Mouse (Mus musculus) cerebellum, adult 2 months (tissue): ENCODE data around the gene Acpp.

Source experiments
- CTCF ChIP-seq: fragments of 200-500 bp; IDR thresholded peaks from 2 replicates; pipeline ENCODE4 v1.5.1; 2011; ENCODE audit warnings: low read depth, mild to moderate bottlenecking, control low read depth, low read length, moderate library complexity, borderline replicate concordance; ENCODE audit not compliant: insufficient read depth
- POLR2A ChIP-seq: fragments of 200-500 bp; IDR thresholded peaks from 2 replicates; pipeline ENCODE4 v1.6.1; 2011; ENCODE audit warnings: low read length, control low read depth, borderline replicate concordance; ENCODE audit not compliant: insufficient read depth

DNA sequence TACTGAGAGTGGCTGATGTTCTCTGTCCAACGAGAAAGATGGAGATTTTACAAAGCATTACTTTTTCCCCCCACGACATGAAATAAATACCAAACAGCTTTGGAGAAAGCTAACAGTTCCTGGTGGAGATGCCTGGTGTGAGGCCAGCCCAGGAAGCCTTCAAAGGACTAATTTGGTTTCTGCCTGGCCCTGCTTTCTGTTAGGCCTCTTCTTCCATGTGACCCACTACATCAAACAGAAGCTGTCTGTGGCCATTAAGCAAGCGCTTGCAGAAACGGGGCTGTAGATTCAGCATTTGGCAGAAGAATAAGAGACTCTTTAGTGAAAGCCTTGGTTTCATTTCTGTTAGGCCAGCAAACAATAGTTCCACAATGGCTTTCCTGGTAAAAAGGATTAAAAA, 65.9 kb downstream of the Acpp start:
- TF ChIP-seq CTCF (no peak), POLR2A (no peak)
